Mouse (Mus musculus) liver, adult 2 months (tissue): ENCODE results near the gene Ltb. TPM values are rescaled to one million over a fixed set of nuclear protein-coding genes. Genes with fewer than 3 reads are reported as not detected.

Experiments used
- DNase-seq: peaks from one replicate; pipeline ENCODE4 v3.0.0-alpha.2; 2011; ENCODE audit warnings: low read depth, low spot score; ENCODE audit errors: extremely low read depth
- H3K27ac ChIP-seq: fragments of 200-500 bp; replicated peaks from 2 replicates; pipeline ENCODE4 v1.5.1; 2012; ENCODE audit warnings: low read depth, mild to moderate bottlenecking, control low read depth, inconsistent platforms, low read length; ENCODE audit not compliant: insufficient read depth
- H3K27me3 ChIP-seq: fragments of 200-500 bp; 2 replicates; pipeline ENCODE4 v1.6.1; 2012; ENCODE audit warnings: mild to moderate bottlenecking, moderate library complexity, low read length, inconsistent platforms; ENCODE audit not compliant: control insufficient read depth, insufficient read depth
- H3K36me3 ChIP-seq: fragments of 200-500 bp; 2 replicates; pipeline ENCODE4 v1.6.1; 2012; ENCODE audit warnings: low read length, inconsistent platforms; ENCODE audit not compliant: control insufficient read depth, insufficient read depth
- H3K4me1 ChIP-seq: fragments of 200-500 bp; 2 replicates; pipeline ENCODE4 v1.6.1; 2011; ENCODE audit warnings: low read length; ENCODE audit not compliant: control insufficient read depth, insufficient read depth
- H3K4me3 ChIP-seq: fragments of 200-500 bp; 2 replicates; pipeline ENCODE4 v1.5.1; 2011; ENCODE audit warnings: low read depth, mild to moderate bottlenecking, control low read depth, low read length, moderate library complexity; ENCODE audit not compliant: insufficient read depth
- H3K79me2 ChIP-seq: fragments of 200-500 bp; 2 replicates; pipeline ENCODE4 v1.6.1; 2012; ENCODE audit warnings: inconsistent platforms, mild to moderate bottlenecking, low read length, moderate library complexity; ENCODE audit not compliant: control insufficient read depth, insufficient read depth
- H3K9ac ChIP-seq: fragments of 200-500 bp; 2 replicates; pipeline ENCODE4 v1.6.1; 2012; ENCODE audit warnings: low read depth, mild to moderate bottlenecking, control low read depth, inconsistent platforms, low read length
- CTCF ChIP-seq: fragments of 200-500 bp; IDR thresholded peaks from 2 replicates; pipeline ENCODE4 v1.5.1; 2011; ENCODE audit warnings: low read depth, low read length, control low read depth
- POLR2A ChIP-seq: fragments of 200-500 bp; IDR thresholded peaks from 2 replicates; pipeline ENCODE4 v1.6.1; 2011; ENCODE audit warnings: low read length, control low read depth; ENCODE audit not compliant: insufficient read depth; ENCODE audit errors: extremely low read depth
- WGBS: fragments of 180-500 bp; shearing (Covaris S2); methylation state at CpG from one replicate; pipeline ENCODE4 v1.1.7; 2018; 5-methylcytosine and 5-hydroxymethylcytosine counted together
- polyA plus RNA-seq: library from polyadenylated mRNA; depleted of rRNA; stranded (reverse); fragments of >200 nt; gene quantifications from 2 replicates; pipeline ENCODE4 v1.2.3, GENCODE M21; 2012
- total RNA-seq: library from RNA; depleted of rRNA; stranded (reverse); fragments of >200 nt; gene quantifications from 2 replicates; pipeline ENCODE4 v1.2.3, GENCODE M21; 2014

Ltb gene
- total and polyA plus RNA-seq, 2 experiments, result 1.8 to 4.7 TPM

- WGBS, result 76% methylated on average over 10 of the region's 10 CpGs
- H3K36me3 ChIP-seq, result no peaks in the 10 kb centered on the region
Observed at GRCm38 (mm10) chr17:35205380-35205769, 11.1 kb downstream of the Ltb start.

GRCm38 (mm10) chr17:35209785-35210535 lies 15.7 kb downstream of the Ltb start:
- Histone ChIP-seq H3K36me3 (no peaks in the 10 kb centered on the region), H3K4me3 (no peak overlapping the region), H3K79me2 (no peaks in the 10 kb centered on the region), H3K9ac (no peak overlapping the region), H3K27ac (peak overlapping the region; percentile 4; the same call in 1 of the 2 replicates), H3K4me1 (no peaks in the 10 kb centered on the region), H3K27me3 (no peaks in the 10 kb centered on the region)
- 68% methylated on average over 12 of the region's 12 CpGs for WGBS
- no peak for DNase-seq
- no peak for TF ChIP-seq POLR2A
- no peak for TF ChIP-seq CTCF

More at GRCm38 (mm10) chr17:35205380-35205769, 11.1 kb downstream of the Ltb start:
- H3K4me3 ChIP-seq, result no peak overlapping the region
- H3K79me2 ChIP-seq, result no peaks in the 10 kb centered on the region
- no peak overlapping the region for H3K9ac ChIP-seq
- H3K4me1 ChIP-seq, result no peaks in the 10 kb centered on the region
- DNase-seq, result no peak
- TF ChIP-seq POLR2A (no peak), CTCF (no peak)
- no peaks in the 10 kb centered on the region for H3K27me3 ChIP-seq
- H3K27ac ChIP-seq, result no peak overlapping the region

GRCm38 (mm10) chr17:35210593-35210992 lies 16.4 kb downstream of the Ltb start:
- 58% methylated on average over 3 of the region's 3 CpGs for WGBS
- no peak for TF ChIP-seq POLR2A
- Histone ChIP-seq H3K9ac (no peak overlapping the region), H3K36me3 (no peaks in the 10 kb centered on the region), H3K79me2 (no peaks in the 10 kb centered on the region), H3K4me3 (no peak overlapping the region), H3K27me3 (no peaks in the 10 kb centered on the region), H3K4me1 (no peaks in the 10 kb centered on the region), H3K27ac (no peak overlapping the region)
- DNase-seq, result no peak

GRCm38 (mm10) chr17:35213071-35213470 lies 18.8 kb downstream of the Ltb start:
- TF ChIP-seq CTCF (no peak), POLR2A (no peak)
- H3K27me3 ChIP-seq, result no peaks in the 10 kb centered on the region
- no peak overlapping the region for H3K9ac ChIP-seq
- no peak overlapping the region for H3K27ac ChIP-seq
- H3K79me2 ChIP-seq, result no peaks in the 10 kb centered on the region
- H3K4me1 ChIP-seq, result no peaks in the 10 kb centered on the region
- 32% methylated on average over 5 of the region's 5 CpGs for WGBS
- DNase-seq, result peak; percentile 52
- no peak overlapping the region for H3K4me3 ChIP-seq
- no peaks in the 10 kb centered on the region for H3K36me3 ChIP-seq

GRCm38 (mm10) chr17:35218516-35219193 lies 24.4 kb downstream of the Ltb start:
- H3K27ac ChIP-seq, result peak overlapping the region; percentile 68
- H3K4me1 ChIP-seq, result peaks cover 6% of the 10 kb centered on the region
- no peak for DNase-seq
- H3K79me2 ChIP-seq, result no peaks in the 10 kb centered on the region
- 73% methylated on average over 18 of the region's 18 CpGs for WGBS
- no peaks in the 10 kb centered on the region for H3K36me3 ChIP-seq
- no peak overlapping the region for H3K4me3 ChIP-seq
- no peak for TF ChIP-seq CTCF
- TF ChIP-seq POLR2A, result no peak
- H3K27me3 ChIP-seq, result no peaks in the 10 kb centered on the region
- no peak overlapping the region for H3K9ac ChIP-seq

- 65% methylated on average over 6 of the region's 6 CpGs for WGBS
- Histone ChIP-seq H3K4me1 (peaks cover 6% of the 10 kb centered on the region), H3K27me3 (no peaks in the 10 kb centered on the region), H3K4me3 (no peak overlapping the region), H3K36me3 (no peaks in the 10 kb centered on the region), H3K79me2 (no peaks in the 10 kb centered on the region), H3K27ac (peak overlapping the region; percentile 68), H3K9ac (no peak overlapping the region)
- TF ChIP-seq POLR2A (no peak), CTCF (no peak)
- DNase-seq, result no peak
Observed at GRCm38 (mm10) chr17:35219601-35220041, 25.4 kb downstream of the Ltb start.
